Mouse (Mus musculus): Measurements from ENCODE around the gene Pde8a. TPM values are rescaled to one million over a fixed set of nuclear protein-coding genes. Genes with fewer than 3 reads are reported as not detected.
A peak's percentile ranks its signal among the peaks of the same experiment; 100 is the strongest.

The Pde8a gene
- polyA plus RNA-seq (2015; fragmentation: Nextera tagmentation; extraction: Ambion mirVana): 2.2 and 2.3 TPM in 2 replicates

GRCm38 (mm10) chr7:81213347-81214152, at the start of gene Pde8a:
TSS of gene Pde8a (plus strand) at chr7:81213596.
- peak; percentile 22; the same call in 1 of the 2 replicates for ATAC-seq (replicated peaks)
- H3K27me3 ChIP-seq (replicated peaks): peaks cover 56% of the 10 kb centered on the region
- H3K4me3 ChIP-seq: peak within 1 kb of the TSS; percentile 51
- no peaks in the 10 kb centered on the region for H3K9me3 ChIP-seq
- no peaks in the 10 kb centered on the region for H3K36me3 ChIP-seq (replicated peaks)
- H3K4me2 ChIP-seq: peak within 1 kb of the TSS; percentile 61
- WGBS: under 1% methylated on average over 110 of the region's 128 CpGs
- peak within 1 kb of the TSS; percentile 26; the same call in 1 of the 2 replicates for H3K9ac ChIP-seq
- H3K27ac ChIP-seq: peak within 1 kb of the TSS; percentile 27
- peaks cover 18% of the 10 kb centered on the region for H3K4me1 ChIP-seq

GRCm38 (mm10) chr7:81164411-81164810, 49.0 kb upstream of the Pde8a start:
- Histone ChIP-seq H3K9me3 (no peaks in the 10 kb centered on the region), H3K4me1 (no peaks in the 10 kb centered on the region), H3K27me3 (replicated peaks) (no peaks in the 10 kb centered on the region), H3K9ac (no peak overlapping the region), H3K36me3 (replicated peaks) (no peaks in the 10 kb centered on the region), H3K4me3 (no peak overlapping the region), H3K27ac (no peak overlapping the region), H3K4me2 (no peak overlapping the region)
- 64% methylated on average over 7 of the region's 7 CpGs for WGBS
- no peak for ATAC-seq (replicated peaks)

GRCm38 (mm10) chr7:81167124-81167523, 46.3 kb upstream of the Pde8a start:
- Histone ChIP-seq H3K9ac (no peak overlapping the region), H3K27ac (no peak overlapping the region), H3K9me3 (no peaks in the 10 kb centered on the region), H3K36me3 (replicated peaks) (no peaks in the 10 kb centered on the region), H3K4me2 (no peak overlapping the region), H3K4me1 (no peaks in the 10 kb centered on the region), H3K4me3 (no peak overlapping the region), H3K27me3 (replicated peaks) (no peaks in the 10 kb centered on the region)
- WGBS: 37% methylated on average over 3 of the region's 3 CpGs
- ATAC-seq (replicated peaks): peak; percentile 60; the same call in 1 of the 2 replicates

GRCm38 (mm10) chr7:81169351-81169750, 44.0 kb upstream of the Pde8a start:
- H3K9me3 ChIP-seq: no peaks in the 10 kb centered on the region; the same call in 1 of the 2 replicates
- no peak overlapping the region for H3K27ac ChIP-seq
- no peak for ATAC-seq (replicated peaks)
- WGBS: 85% methylated on average over 7 of the region's 7 CpGs
- no peak overlapping the region for H3K4me3 ChIP-seq
- H3K4me1 ChIP-seq: no peaks in the 10 kb centered on the region
- no peaks in the 10 kb centered on the region for H3K36me3 ChIP-seq (replicated peaks)
- H3K27me3 ChIP-seq (replicated peaks): no peaks in the 10 kb centered on the region
- H3K4me2 ChIP-seq: no peak overlapping the region
- no peak overlapping the region for H3K9ac ChIP-seq

- Histone ChIP-seq H3K9me3 (no peaks in the 10 kb centered on the region; the same call in 1 of the 2 replicates), H3K4me2 (no peak overlapping the region), H3K9ac (no peak overlapping the region), H3K27me3 (replicated peaks) (no peaks in the 10 kb centered on the region), H3K36me3 (replicated peaks) (no peaks in the 10 kb centered on the region), H3K27ac (no peak overlapping the region), H3K4me3 (no peak overlapping the region), H3K4me1 (no peaks in the 10 kb centered on the region)
- 99% methylated on average over 2 of the region's 2 CpGs for WGBS
- no peak for ATAC-seq (replicated peaks)
Observed at GRCm38 (mm10) chr7:81173931-81174330, 39.5 kb upstream of the Pde8a start.

GRCm38 (mm10) chr7:81174654-81175053, 38.7 kb upstream of the Pde8a start:
- 88% methylated on average over 5 of the region's 5 CpGs for WGBS
- no peak for ATAC-seq (replicated peaks)
- no peak overlapping the region for H3K4me3 ChIP-seq
- no peaks in the 10 kb centered on the region for H3K27me3 ChIP-seq (replicated peaks)
- H3K9ac ChIP-seq: no peak overlapping the region
- no peak overlapping the region for H3K4me2 ChIP-seq
- H3K36me3 ChIP-seq (replicated peaks): no peaks in the 10 kb centered on the region
- H3K4me1 ChIP-seq: no peaks in the 10 kb centered on the region
- H3K27ac ChIP-seq: no peak overlapping the region
- H3K9me3 ChIP-seq: no peaks in the 10 kb centered on the region; the same call in 1 of the 2 replicates

GRCm38 (mm10) chr7:81176187-81176769, 37.1 kb upstream of the Pde8a start:
- H3K9me3 ChIP-seq: no peaks in the 10 kb centered on the region; the same call in 1 of the 2 replicates
- H3K4me1 ChIP-seq: no peaks in the 10 kb centered on the region
- H3K4me3 ChIP-seq: no peak overlapping the region
- no peaks in the 10 kb centered on the region for H3K36me3 ChIP-seq (replicated peaks)
- no peak for ATAC-seq (replicated peaks)
- WGBS: 48% methylated on average over 5 of the region's 5 CpGs
- H3K27me3 ChIP-seq (replicated peaks): no peaks in the 10 kb centered on the region
- H3K9ac ChIP-seq: no peak overlapping the region
- no peak overlapping the region for H3K4me2 ChIP-seq
- H3K27ac ChIP-seq: no peak overlapping the region

- 78% methylated on average over 5 of the region's 5 CpGs for WGBS
Observed at GRCm38 (mm10) chr7:81179494-81179893, 33.9 kb upstream of the Pde8a start.

GRCm38 (mm10) chr7:81182492-81183175, 30.8 kb upstream of the Pde8a start:
- H3K4me3 ChIP-seq: no peak overlapping the region
- no peaks in the 10 kb centered on the region for H3K4me1 ChIP-seq
- no peak for ATAC-seq (replicated peaks)
- H3K27me3 ChIP-seq (replicated peaks): no peaks in the 10 kb centered on the region
- no peaks in the 10 kb centered on the region for H3K36me3 ChIP-seq (replicated peaks)
- H3K27ac ChIP-seq: no peak overlapping the region
- 84% methylated on average over 10 of the region's 10 CpGs for WGBS
- no peaks in the 10 kb centered on the region for H3K9me3 ChIP-seq
- H3K9ac ChIP-seq: no peak overlapping the region
- no peak overlapping the region for H3K4me2 ChIP-seq

More at GRCm38 (mm10) chr7:81179494-81179893, 33.9 kb upstream of the Pde8a start:
- Histone ChIP-seq H3K36me3 (replicated peaks) (no peaks in the 10 kb centered on the region), H3K4me2 (no peak overlapping the region), H3K9me3 (no peaks in the 10 kb centered on the region), H3K27ac (no peak overlapping the region), H3K27me3 (replicated peaks) (no peaks in the 10 kb centered on the region), H3K4me3 (no peak overlapping the region), H3K4me1 (no peaks in the 10 kb centered on the region), H3K9ac (no peak overlapping the region)
- no peak for ATAC-seq (replicated peaks)

GRCm38 (mm10) chr7:81183181-81183580, 30.2 kb upstream of the Pde8a start:
- Histone ChIP-seq H3K9me3 (no peaks in the 10 kb centered on the region), H3K27me3 (replicated peaks) (no peaks in the 10 kb centered on the region), H3K36me3 (replicated peaks) (no peaks in the 10 kb centered on the region), H3K4me3 (no peak overlapping the region), H3K9ac (no peak overlapping the region), H3K27ac (no peak overlapping the region), H3K4me2 (no peak overlapping the region), H3K4me1 (no peaks in the 10 kb centered on the region)
- no peak for ATAC-seq (replicated peaks)

GRCm38 (mm10) chr7:81184136-81184535, 29.3 kb upstream of the Pde8a start:
- Histone ChIP-seq H3K4me1 (no peaks in the 10 kb centered on the region), H3K27me3 (replicated peaks) (no peaks in the 10 kb centered on the region), H3K36me3 (replicated peaks) (no peaks in the 10 kb centered on the region), H3K9me3 (no peaks in the 10 kb centered on the region), H3K27ac (no peak overlapping the region), H3K4me3 (no peak overlapping the region), H3K9ac (no peak overlapping the region), H3K4me2 (no peak overlapping the region)
- ATAC-seq (replicated peaks): no peak
- 86% methylated on average over 2 of the region's 2 CpGs for WGBS

- Histone ChIP-seq H3K36me3 (replicated peaks) (no peaks in the 10 kb centered on the region), H3K9me3 (no peaks in the 10 kb centered on the region), H3K4me2 (no peak overlapping the region), H3K4me3 (no peak overlapping the region), H3K4me1 (no peaks in the 10 kb centered on the region), H3K27ac (no peak overlapping the region), H3K27me3 (replicated peaks) (no peaks in the 10 kb centered on the region), H3K9ac (no peak overlapping the region)
- ATAC-seq (replicated peaks): no peak
- WGBS: 93% methylated on average over 1 of the region's 1 CpGs
Observed at GRCm38 (mm10) chr7:81184651-81185050, 28.7 kb upstream of the Pde8a start.
